26 mouse cellular contexts compared by ENCODE assay signal in the genomic region with DNA sequence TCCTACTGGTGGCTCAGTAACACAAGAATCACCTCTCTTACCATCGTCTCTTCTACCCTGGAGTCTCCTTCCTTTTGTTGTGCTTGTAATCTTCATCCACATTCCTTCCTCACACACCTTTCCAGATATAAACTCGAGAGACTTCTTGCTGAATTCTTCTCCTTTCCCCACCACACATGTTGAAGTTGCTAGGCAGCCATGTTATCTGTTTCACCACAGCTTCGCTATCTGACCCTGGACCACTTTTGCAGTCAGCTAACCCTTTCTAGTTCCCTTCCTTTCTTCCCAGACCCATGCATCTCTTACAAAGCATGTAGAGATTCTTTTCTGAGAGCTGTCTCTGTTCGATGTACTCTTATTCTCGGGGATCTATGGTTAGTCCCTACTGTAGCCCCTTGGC.
"Had no signal": no experiment of that assay in that cellular context is flagged by ENCODE, and none has a peak within 500 bp of the region (broad histone marks: within the 10 kb centered on the region; RNA-seq: fewer than 3 reads in every experiment).

No protein-coding gene starts in this region.

- ATAC-seq: forebrain, embryonic 13.5 days; forebrain, embryonic 14.5 days; forebrain, embryonic 15.5 days; forebrain, embryonic 16.5 days; forebrain, postnatal 0 days had no signal

- H3K9me3 ChIP-seq: embryonic facial prominence, embryonic 10.5 days; embryonic facial prominence, embryonic 12.5 days; embryonic facial prominence, embryonic 13.5 days; embryonic facial prominence, embryonic 15.5 days; forebrain, embryonic 12.5 days; forebrain, embryonic 13.5 days; forebrain, embryonic 15.5 days; heart, embryonic 10.5 days had no signal

- H3K4me1 ChIP-seq: embryonic facial prominence, embryonic 12.5 days; embryonic facial prominence, embryonic 13.5 days; forebrain, embryonic 12.5 days had no signal

- H3K36me3 ChIP-seq: embryonic facial prominence, embryonic 10.5 days; embryonic facial prominence, embryonic 12.5 days; embryonic facial prominence, embryonic 13.5 days; embryonic facial prominence, embryonic 15.5 days; forebrain, embryonic 12.5 days; forebrain, embryonic 15.5 days; heart, embryonic 10.5 days had no signal

- H3K4me2 ChIP-seq: embryonic facial prominence, embryonic 12.5 days; embryonic facial prominence, embryonic 13.5 days; embryonic facial prominence, embryonic 15.5 days; forebrain, embryonic 12.5 days; forebrain, embryonic 13.5 days; forebrain, embryonic 15.5 days; heart, embryonic 11.5 days had no signal

- H3K9ac ChIP-seq: embryonic facial prominence, embryonic 12.5 days; embryonic facial prominence, embryonic 13.5 days; embryonic facial prominence, embryonic 15.5 days; forebrain, embryonic 12.5 days; forebrain, embryonic 13.5 days; forebrain, embryonic 15.5 days; forebrain, postnatal 0 days had no signal

- H3K4me3 ChIP-seq: embryonic facial prominence, embryonic 10.5 days; embryonic facial prominence, embryonic 12.5 days; embryonic facial prominence, embryonic 13.5 days; embryonic facial prominence, embryonic 15.5 days; erythroblast, embryonic 14.5 days; forebrain, embryonic 12.5 days; forebrain, embryonic 13.5 days; forebrain, embryonic 15.5 days; gastrocnemius, adult 2 months; heart, adult 2 months; heart, embryonic 10.5 days had no signal

- DNase-seq: cerebellum, adult 9-11 months; cerebellum, postnatal 10 days; cerebellum, postnatal 14 days; cerebellum, postnatal 25 days; cerebellum, postnatal 36 days; embryo, embryonic 11 days; forebrain, postnatal 0 days; gastrocnemius, adult 2 months; gastrocnemius, postnatal 10 days; gastrocnemius, postnatal 14 days; gastrocnemius, postnatal 36 days; heart, adult 11 months; heart, adult 18-20 months; heart, adult 2 months had no signal

- H3K27me3 ChIP-seq: embryonic facial prominence, embryonic 12.5 days; embryonic facial prominence, embryonic 13.5 days; embryonic facial prominence, embryonic 15.5 days; forebrain, embryonic 12.5 days; forebrain, embryonic 13.5 days; forebrain, embryonic 15.5 days had no signal

- H3K27ac ChIP-seq: embryonic facial prominence, embryonic 10.5 days; embryonic facial prominence, embryonic 12.5 days; embryonic facial prominence, embryonic 13.5 days; embryonic facial prominence, embryonic 15.5 days; forebrain, embryonic 12.5 days; forebrain, embryonic 13.5 days; forebrain, embryonic 15.5 days; gastrocnemius, adult 2 months; heart, adult 2 months; heart, embryonic 10.5 days had no signal
